Mouse (Mus musculus) bone marrow, adult 2 months (tissue): Measurements from ENCODE around the gene Med26.

ENCODE experiments used
- CTCF ChIP-seq: fragments of 200-500 bp; IDR thresholded peaks from 2 replicates; pipeline ENCODE4 v1.5.1; 2011; ENCODE audit warnings: low read length, control low read depth; ENCODE audit not compliant: control insufficient read depth, insufficient read depth
- POLR2A ChIP-seq: fragments of 200-500 bp; IDR thresholded peaks from 2 replicates; pipeline ENCODE4 v1.6.1; 2011; ENCODE audit warnings: low read depth, mild to moderate bottlenecking, control low read depth, low read length, borderline replicate concordance; ENCODE audit not compliant: control insufficient read depth

GRCm38 (mm10) chr8:72539234-72539633, 8.8 kb downstream of the Med26 start:
- TF ChIP-seq POLR2A (no peak), CTCF (peak; percentile 55; the same call in 1 of the 2 replicates)
